Mouse (Mus musculus) cerebellum, postnatal 4 days (tissue): ENCODE data around the gene Cyp3a16.
"Not testable (repeated sequence)": the region's sequence is repeated elsewhere in the genome, so short reads cannot be mapped to it uniquely, and the experiment has no call there.

Source experiments
- DNase-seq, 2 experiments: peaks; one replicate each; pipeline ENCODE4 v3.0.0; 2022; ENCODE audit warnings: low spot score in 2 of 2, mixed read lengths in 1 of 2

Gene Cyp3a16

DNA sequence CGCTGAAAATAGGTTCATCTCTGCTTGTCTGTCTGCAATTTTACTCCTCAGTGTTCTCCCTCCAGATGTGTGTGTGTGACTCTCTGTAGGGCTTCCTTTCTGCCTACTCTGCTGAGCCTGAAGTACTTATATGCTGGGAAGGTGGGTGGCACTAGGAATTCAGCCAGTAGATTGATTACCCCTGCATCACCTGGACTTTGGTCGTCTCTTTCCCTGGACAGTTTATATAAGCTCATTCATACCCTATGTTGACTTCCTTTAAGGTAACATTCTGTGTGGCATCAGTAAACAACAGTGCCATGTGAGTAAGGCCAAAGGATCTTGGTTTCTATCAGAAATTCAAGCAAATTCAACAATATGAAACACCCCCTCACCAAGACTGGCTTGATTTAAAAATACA is at the start of gene Cyp3a16:
TSS of gene Cyp3a16 (minus strand) at position 101 of the 400 bp plus-strand sequence.
- not testable (repeated sequence) for DNase-seq

DNA sequence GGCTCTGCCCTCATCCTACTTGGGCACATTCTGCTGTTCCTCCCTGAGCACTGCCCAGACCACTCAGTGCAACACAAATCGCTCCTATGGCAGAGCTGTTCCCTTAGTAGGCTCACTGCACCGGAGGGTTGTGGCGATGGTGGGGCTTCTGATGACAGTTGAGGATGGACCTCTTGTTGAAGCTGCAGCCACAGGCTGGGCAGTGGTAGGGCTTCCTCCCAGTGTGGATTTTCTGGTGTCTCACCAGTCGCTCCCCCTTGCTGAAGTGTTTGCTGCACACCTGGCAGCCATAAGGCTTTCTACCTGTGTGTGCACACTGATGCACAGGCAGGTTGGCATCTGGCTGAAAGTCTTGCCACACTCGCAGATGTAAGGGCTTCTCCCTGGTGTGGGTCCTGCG is 20.8 kb upstream of the Cyp3a16 start:
- DNase-seq = no peak

DNA sequence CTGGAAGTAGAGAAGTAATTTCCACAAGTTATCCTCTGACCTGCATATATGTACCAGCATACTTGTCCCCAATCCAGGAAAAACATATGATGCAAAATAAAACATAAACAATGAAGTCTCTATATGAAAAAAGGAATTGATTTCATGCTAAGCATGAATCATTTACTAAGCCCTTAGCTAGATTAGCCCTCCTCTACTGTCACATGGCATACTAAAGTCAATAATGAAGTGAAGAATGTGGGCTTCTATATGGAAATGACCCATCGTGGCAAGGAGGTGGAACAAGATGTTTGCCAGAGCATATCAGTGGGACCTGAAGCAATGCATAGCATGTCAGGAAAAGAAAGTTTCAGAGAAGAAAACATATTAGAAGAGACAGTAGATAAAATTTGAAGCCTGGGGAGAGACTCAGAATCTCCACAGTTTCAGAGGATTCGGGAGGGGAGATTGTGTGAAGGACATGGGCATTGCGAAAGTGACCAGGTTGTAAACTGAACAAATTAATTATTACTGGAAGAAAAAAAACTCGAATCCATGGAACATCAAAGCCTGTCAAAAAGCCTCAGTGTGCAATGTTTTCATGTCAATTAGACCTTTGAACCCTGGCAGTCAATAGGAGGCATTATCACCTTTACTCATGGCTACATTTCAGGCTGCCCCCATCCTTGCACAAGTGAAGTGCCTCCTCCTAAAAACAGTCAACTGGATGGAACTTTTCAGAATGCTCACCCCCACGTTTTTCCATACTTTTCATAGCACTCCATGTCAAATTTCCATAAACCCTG is 5.0 kb downstream of the Cyp3a16 start:
- DNase-seq = no peak

DNA sequence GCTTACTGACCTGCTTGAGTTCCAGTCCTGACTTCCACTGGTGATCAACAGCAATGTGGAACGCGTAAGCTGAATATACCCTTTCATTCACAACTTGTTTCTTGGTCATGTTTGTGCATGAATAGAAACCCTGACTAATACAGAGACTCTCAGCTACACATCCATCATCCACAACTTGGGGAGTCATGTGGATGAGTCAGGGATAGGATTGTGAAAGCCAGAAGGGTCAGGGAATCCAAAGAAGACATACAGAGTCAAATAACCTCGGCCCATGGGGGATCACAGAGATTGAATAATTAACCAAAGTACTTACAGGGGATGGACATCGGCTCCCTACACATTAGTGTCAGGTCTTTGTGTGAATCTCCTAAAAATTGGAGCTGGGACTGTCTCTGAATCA is 7.2 kb downstream of the Cyp3a16 start:
- no peak for DNase-seq

DNA sequence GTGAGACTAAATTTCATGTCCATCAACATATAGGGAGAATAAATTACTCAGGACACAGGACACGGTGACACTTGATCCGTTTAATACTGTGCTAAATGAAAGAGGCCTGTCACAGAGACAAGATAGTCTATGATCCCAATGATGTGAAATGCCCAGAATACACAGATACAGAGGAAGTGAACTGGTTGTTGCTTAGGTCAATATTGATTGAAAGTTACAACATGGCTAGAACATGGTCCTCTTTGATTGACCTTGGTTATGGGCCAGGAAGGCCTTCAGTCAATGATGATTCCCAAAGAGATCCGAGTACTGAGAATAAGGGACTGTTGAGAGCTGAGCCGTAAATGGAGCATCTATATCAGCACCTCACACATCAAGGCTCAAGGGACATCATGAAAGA is 15.1 kb downstream of the Cyp3a16 start:
- no peak for DNase-seq

DNA sequence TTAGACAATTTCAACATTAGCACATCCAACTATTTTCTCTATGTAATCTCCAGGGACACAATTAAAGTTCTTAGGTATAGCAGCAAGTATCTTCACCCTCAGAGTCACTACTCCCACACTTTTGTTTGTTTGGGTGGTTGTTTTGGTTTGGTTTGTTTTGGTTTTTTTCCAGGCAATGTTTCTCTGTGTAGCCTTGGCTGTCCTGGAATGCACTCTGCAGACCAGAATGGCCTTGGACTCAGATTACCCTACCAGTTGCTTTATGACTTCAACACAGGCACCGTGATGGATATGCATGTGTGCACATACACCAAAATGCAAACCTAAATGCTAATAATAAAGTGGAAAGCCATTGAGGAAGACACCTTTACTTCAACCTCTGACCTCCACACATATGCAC is 35.8 kb downstream of the Cyp3a16 start:
- DNase-seq = no peak

DNA sequence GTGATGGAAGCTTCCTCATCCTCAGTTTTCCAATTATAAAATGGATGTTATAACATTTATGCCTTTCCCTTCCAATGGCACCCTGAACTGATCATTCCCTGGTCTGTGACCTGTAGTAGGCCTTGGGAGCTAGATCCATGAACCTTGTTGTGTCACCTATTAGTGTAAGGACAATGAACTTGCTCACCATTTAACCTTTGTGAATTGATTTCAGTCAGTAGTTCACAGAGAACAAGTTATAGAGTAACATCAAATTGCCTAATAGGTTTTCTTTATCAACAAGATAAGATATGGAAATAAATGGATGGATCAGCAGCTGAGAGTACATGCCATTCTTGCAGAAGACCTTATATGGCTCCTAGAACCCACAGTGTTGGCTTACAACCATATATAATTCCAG is 38.5 kb downstream of the Cyp3a16 start:
- no peak for DNase-seq

DNA sequence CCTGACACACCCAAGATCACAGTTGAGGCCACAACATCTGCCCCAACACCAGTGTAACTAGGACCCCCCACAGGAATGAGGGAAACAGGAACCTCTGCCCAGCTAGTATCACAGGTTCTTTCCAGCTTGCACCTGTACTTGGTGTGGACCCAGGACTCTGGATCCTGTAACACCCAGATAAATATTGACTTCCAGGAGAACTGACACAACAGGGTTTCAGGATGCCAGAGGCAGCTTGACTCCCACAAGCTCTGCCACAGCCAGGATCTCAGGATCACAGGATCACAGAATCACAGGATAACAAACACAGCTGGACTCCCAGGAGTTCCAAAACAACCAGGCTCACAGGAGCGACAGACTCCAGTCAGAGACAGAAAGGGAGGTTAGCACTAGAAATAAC is 47.2 kb downstream of the Cyp3a16 start:
- no peak for DNase-seq

DNA sequence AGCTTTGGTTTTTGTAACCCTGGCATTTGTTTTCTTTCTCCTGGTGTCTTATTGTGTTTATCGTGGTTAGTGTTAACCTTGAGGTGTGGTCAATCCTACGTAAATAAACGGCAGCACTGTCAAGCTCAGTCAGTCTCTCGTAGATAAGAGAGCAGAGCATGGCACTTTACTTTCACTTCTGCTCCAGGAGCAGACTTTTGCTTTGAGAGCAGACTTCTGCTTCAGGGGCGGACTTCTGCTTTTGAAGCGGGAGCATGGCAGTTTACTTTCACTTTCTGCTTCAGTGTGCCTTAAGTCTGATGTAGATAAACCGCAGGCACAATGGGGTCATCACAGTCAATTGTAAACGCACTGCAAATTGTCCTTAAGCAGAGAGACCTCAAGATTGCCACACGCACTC is 54.1 kb downstream of the Cyp3a16 start:
- not testable (repeated sequence) for DNase-seq
